Mouse (Mus musculus): ENCODE measurements around the gene Tsr1.
A peak's percentile ranks its signal among the peaks of the same experiment; 100 is the strongest.

Gene Tsr1

GRCm38 (mm10) chr11:74897678-74898516, at the start of gene Tsr1:
TSS of gene Tsr1 (plus strand) at chr11:74898071.
- peak; percentile 89 to 90 for DNase-seq

GRCm38 (mm10) chr11:74850998-74851661, 46.7 kb upstream of the Tsr1 start:
- no peak for DNase-seq

GRCm38 (mm10) chr11:74857756-74858155, 40.1 kb upstream of the Tsr1 start:
- no peak for DNase-seq

GRCm38 (mm10) chr11:74862129-74862528, 35.7 kb upstream of the Tsr1 start:
- DNase-seq = no peak

- DNase-seq = no peak
Measured at GRCm38 (mm10) chr11:74863471-74863870, 34.4 kb upstream of the Tsr1 start.

GRCm38 (mm10) chr11:74864421-74864820, 33.5 kb upstream of the Tsr1 start:
- DNase-seq = no peak

- DNase-seq = no peak
Measured at GRCm38 (mm10) chr11:74865252-74865651, 32.6 kb upstream of the Tsr1 start.

- no peak for DNase-seq
Measured at GRCm38 (mm10) chr11:74866640-74867039, 31.2 kb upstream of the Tsr1 start.

- DNase-seq = no peak
Measured at GRCm38 (mm10) chr11:74867181-74867580, 30.7 kb upstream of the Tsr1 start.

GRCm38 (mm10) chr11:74868046-74868760, 29.7 kb upstream of the Tsr1 start:
- DNase-seq = no peak

GRCm38 (mm10) chr11:74869603-74870002, 28.3 kb upstream of the Tsr1 start:
- DNase-seq = no peak

GRCm38 (mm10) chr11:74870544-74870943, 27.3 kb upstream of the Tsr1 start:
- DNase-seq = no peak

- no peak for DNase-seq
Measured at GRCm38 (mm10) chr11:74870991-74871622, 26.8 kb upstream of the Tsr1 start.

- no peak for DNase-seq
Measured at GRCm38 (mm10) chr11:74874630-74875029, 23.2 kb upstream of the Tsr1 start.

GRCm38 (mm10) chr11:74876801-74877200, 21.1 kb upstream of the Tsr1 start:
- DNase-seq = no peak

GRCm38 (mm10) chr11:74880999-74881398, 16.9 kb upstream of the Tsr1 start:
- no peak for DNase-seq

- no peak for DNase-seq
Measured at GRCm38 (mm10) chr11:74881979-74882378, 15.9 kb upstream of the Tsr1 start.

GRCm38 (mm10) chr11:74883098-74883497, 14.8 kb upstream of the Tsr1 start:
- DNase-seq = no peak

- DNase-seq = no peak
Measured at GRCm38 (mm10) chr11:74894619-74895018, 3.3 kb upstream of the Tsr1 start.

GRCm38 (mm10) chr11:74895980-74896900, 1.6 kb upstream of the Tsr1 start:
- peak; percentile 51 to 53 for DNase-seq

GRCm38 (mm10) chr11:74896901-74897677, 782 bp upstream of the Tsr1 start, which contains the start of gene Sgsm2:
TSS of gene Sgsm2 (minus strand) at chr11:74897060.
- peak; percentile 44 to 49 for DNase-seq
